Mouse (Mus musculus) spleen, adult 2 months (tissue): ENCODE results near the gene Arih2. TPM values are rescaled to one million over a fixed set of nuclear protein-coding genes. Genes with fewer than 3 reads are reported as not detected.

ENCODE experiments used
- DNase-seq, 2 experiments: peaks; one replicate each; pipeline versions ENCODE4 v3.0.0 to v3.0.0-alpha.2; 2012 to 2021; ENCODE audit warnings: low spot score in 2 of 2, low read depth in 1 of 2
- H3K27ac ChIP-seq: fragments of 200-500 bp; 2 replicates; pipeline ENCODE4 v1.5.1; 2012; ENCODE audit warnings: low read length, inconsistent platforms; ENCODE audit not compliant: insufficient read depth
- H3K27me3 ChIP-seq: fragments of 200-500 bp; 2 replicates; pipeline ENCODE4 v1.6.1; 2012; ENCODE audit warnings: mild to moderate bottlenecking, moderate library complexity, low read length, inconsistent platforms; ENCODE audit not compliant: control insufficient read depth, insufficient read depth
- H3K36me3 ChIP-seq: fragments of 200-500 bp; 2 replicates; pipeline ENCODE4 v1.6.1; 2012; ENCODE audit warnings: mild to moderate bottlenecking, low read length, inconsistent platforms; ENCODE audit not compliant: control insufficient read depth, insufficient read depth
- H3K4me1 ChIP-seq: fragments of 200-500 bp; 2 replicates; pipeline ENCODE4 v1.6.1; 2011; ENCODE audit warnings: inconsistent platforms; ENCODE audit not compliant: control insufficient read depth, insufficient read depth, insufficient read length
- H3K4me3 ChIP-seq: fragments of 200-500 bp; 2 replicates; pipeline ENCODE4 v1.5.1; 2011; ENCODE audit warnings: mild to moderate bottlenecking, inconsistent platforms; ENCODE audit not compliant: insufficient read depth, insufficient read length; ENCODE audit errors: extremely low read depth
- CTCF ChIP-seq: fragments of 200-500 bp; IDR thresholded peaks from 2 replicates; pipeline ENCODE4 v1.5.1; 2011; ENCODE audit warnings: mild to moderate bottlenecking, inconsistent platforms; ENCODE audit not compliant: insufficient read depth, insufficient read length, insufficient replicate concordance; ENCODE audit errors: extremely low read depth
- POLR2A ChIP-seq: fragments of 200-500 bp; IDR thresholded peaks from 2 replicates; pipeline ENCODE4 v1.6.1; 2011; ENCODE audit warnings: low read depth, low read length, inconsistent platforms
- WGBS: fragments of 180-500 bp; shearing (Covaris S2); methylation state at CpG from one replicate; pipeline ENCODE4 v1.1.7; 2018; 5-methylcytosine and 5-hydroxymethylcytosine counted together
- polyA plus RNA-seq: library from polyadenylated mRNA; depleted of rRNA; stranded (reverse); fragments of >200 nt; gene quantifications from 2 replicates; pipeline ENCODE4 v1.2.3, GENCODE M21; 2012; rRNA removed

The Arih2 gene
- polyA plus RNA-seq, 1 experiment, result 28.4 TPM

GRCm38 (mm10) chr9:108560227-108560841 lies 88.9 kb downstream of the Arih2 start, which contains the start of gene Impdh2:
Gene Impdh2, plus strand, starts transcription at chr9:108560286.
- peak; percentile 91 to 93 for DNase-seq
- no peaks in the 10 kb centered on the region; the same call in 1 of the 2 replicates for H3K4me1 ChIP-seq
- H3K4me3 ChIP-seq, result peak within 1 kb of the TSS; percentile 71
- H3K27ac ChIP-seq, result peak within 1 kb of the TSS; percentile 71
- peaks cover 31% of the 10 kb centered on the region for H3K36me3 ChIP-seq
- no peaks in the 10 kb centered on the region for H3K27me3 ChIP-seq
- WGBS, result under 1% methylated on average over 53 of the region's 53 CpGs
- no peak for TF ChIP-seq CTCF
- TF ChIP-seq POLR2A, result peak; percentile 67

- 92% methylated on average over 4 of the region's 4 CpGs for WGBS
- no peak for DNase-seq
- H3K4me3 ChIP-seq, result no peak overlapping the region
- H3K4me1 ChIP-seq, result no peaks in the 10 kb centered on the region; the same call in 1 of the 2 replicates
- no peaks in the 10 kb centered on the region for H3K27me3 ChIP-seq
- peaks cover 35% of the 10 kb centered on the region for H3K36me3 ChIP-seq
- TF ChIP-seq POLR2A (no peak), CTCF (no peak)
- H3K27ac ChIP-seq, result no peak overlapping the region
Measured at GRCm38 (mm10) chr9:108559169-108559568, 90.0 kb downstream of the Arih2 start.

Other genes with a start within 250 kb of the Arih2 start
- gene Ccdc36, start 220.9 kb downstream of the Arih2 start, polyA plus RNA-seq, result 0.05 TPM in 1 of 2 replicates, not detected in the other
- not detected in 2 replicates for gene BC048562, start 212.9 kb downstream of the Arih2 start, polyA plus RNA-seq
- gene Ccdc71, start 188.9 kb downstream of the Arih2 start, polyA plus RNA-seq, result 16.5 and 21.3 TPM in 2 replicates
- gene Klhdc8b, start 187.8 kb downstream of the Arih2 start, polyA plus RNA-seq, result 22.2 and 23.7 TPM in 2 replicates
- gene Lamb2, start 169.7 kb downstream of the Arih2 start, polyA plus RNA-seq, result 40.5 and 41.9 TPM in 2 replicates
- gene Usp19, start 158.8 kb downstream of the Arih2 start, polyA plus RNA-seq, result 133 and 138 TPM in 2 replicates
- 170 and 211 TPM in 2 replicates for gene Qars, start 141.7 kb downstream of the Arih2 start, polyA plus RNA-seq
- gene Qrich1, start 132.6 kb downstream of the Arih2 start, polyA plus RNA-seq, result 76.7 and 102 TPM in 2 replicates
- 106 and 107 TPM in 2 replicates for gene Impdh2, start 89.1 kb downstream of the Arih2 start, polyA plus RNA-seq
- 23.1 and 27.1 TPM in 2 replicates for gene Ndufaf3, start 82.0 kb downstream of the Arih2 start, polyA plus RNA-seq
- 187 and 225 TPM in 2 replicates for gene Dalrd3, start 79.5 kb downstream of the Arih2 start, polyA plus RNA-seq
- gene Wdr6, start 70.6 kb downstream of the Arih2 start, polyA plus RNA-seq, result 36.0 and 44.4 TPM in 2 replicates
- 5.9 and 7.9 TPM in 2 replicates for gene P4htm, start 51.7 kb downstream of the Arih2 start, polyA plus RNA-seq
- 8.4 and 10.7 TPM in 2 replicates for gene Slc25a20, start 12.7 kb upstream of the Arih2 start, polyA plus RNA-seq
- 3.9 and 4.8 TPM in 2 replicates for gene Prkar2a, start 39.9 kb upstream of the Arih2 start, polyA plus RNA-seq
- 35.9 and 43.2 TPM in 2 replicates for gene Ip6k2, start 134.4 kb upstream of the Arih2 start, polyA plus RNA-seq
- 26.4 and 35.1 TPM in 2 replicates for gene Nckipsd, start 159.0 kb upstream of the Arih2 start, polyA plus RNA-seq
- gene Celsr3, start 176.9 kb upstream of the Arih2 start, polyA plus RNA-seq, result 0.83 and 1.2 TPM in 2 replicates
- 13.0 and 14.9 TPM in 2 replicates for gene Slc26a6, start 203.9 kb upstream of the Arih2 start, polyA plus RNA-seq